Mouse (Mus musculus) heart, adult 9 months (tissue): ENCODE data around the gene Hivep3.

Experiments
- DNase-seq, 2 experiments: peaks; one replicate each; pipeline ENCODE4 v3.0.0; 2022; ENCODE audit warnings: low spot score in 2 of 2

Gene Hivep3

DNA sequence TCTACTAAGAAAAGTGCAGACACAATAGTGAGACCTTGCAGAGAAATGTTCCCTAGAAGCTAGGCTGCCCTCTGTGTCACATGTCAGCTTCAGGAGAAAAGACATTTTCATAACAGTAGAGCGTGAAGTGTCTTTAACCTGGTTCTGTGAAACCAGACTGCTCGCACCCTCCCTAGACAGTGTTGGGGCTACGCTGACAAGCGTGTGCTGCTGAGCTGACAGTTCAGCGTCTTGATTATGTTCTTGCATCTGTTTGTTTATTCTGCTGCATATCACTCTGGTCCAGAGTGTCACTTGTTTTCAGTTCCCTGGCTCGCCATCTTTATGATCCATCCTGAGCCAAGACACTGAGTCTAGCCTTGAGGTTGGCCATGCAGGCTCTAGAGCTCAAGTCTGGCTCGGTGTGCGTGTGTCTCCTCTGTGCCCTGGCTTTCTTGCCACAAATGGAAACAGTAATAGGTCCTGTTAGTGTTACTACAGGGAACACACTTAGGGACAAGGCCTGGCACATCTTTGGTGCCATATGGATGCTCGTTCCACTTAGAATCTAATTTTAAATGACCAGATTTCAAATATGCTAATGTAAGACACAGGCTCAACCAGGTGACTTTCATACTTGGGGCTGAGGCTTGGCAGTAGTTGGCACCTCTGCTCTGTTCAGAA is 28.0 kb downstream of the Hivep3 start:
- no peak for DNase-seq

DNA sequence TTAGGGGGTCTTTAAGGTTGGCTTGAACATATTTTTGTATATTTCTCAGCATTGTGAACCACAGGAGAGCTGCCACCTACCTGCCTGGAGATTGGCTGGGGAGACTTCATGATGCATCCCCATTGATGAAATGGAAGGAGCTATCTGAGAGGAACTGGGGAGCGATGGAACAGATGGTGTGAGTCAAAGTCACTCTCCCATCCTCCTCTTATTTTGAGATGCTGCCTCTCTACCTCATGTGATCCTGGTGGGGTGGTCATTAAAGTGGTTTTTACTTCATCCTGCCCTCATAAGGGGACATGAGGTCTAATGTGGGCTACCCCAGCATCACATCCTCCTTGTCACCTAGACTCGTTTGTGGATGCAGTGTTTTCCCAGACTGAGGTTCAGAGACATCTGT is 28.6 kb downstream of the Hivep3 start:
- DNase-seq, result no peak

DNA sequence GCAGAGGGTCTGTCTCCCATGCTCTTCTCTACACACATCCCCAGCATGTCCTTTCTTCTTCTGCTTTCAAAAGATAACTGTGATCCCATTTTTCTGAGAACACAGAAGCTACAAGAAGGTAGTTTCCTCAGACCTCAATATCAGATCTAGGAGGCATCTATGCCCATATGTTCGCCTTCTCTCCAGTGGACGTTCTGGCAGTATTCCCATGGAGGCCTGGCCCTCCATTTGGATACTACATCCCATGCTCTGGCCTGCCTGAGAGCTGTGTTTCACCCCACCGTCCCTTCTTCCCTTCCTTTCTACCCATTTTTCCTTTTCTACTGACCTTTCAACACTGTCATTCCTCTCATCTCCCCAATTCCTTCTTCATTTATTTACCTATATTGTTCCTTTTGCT is 34.5 kb downstream of the Hivep3 start:
- no peak for DNase-seq

DNA sequence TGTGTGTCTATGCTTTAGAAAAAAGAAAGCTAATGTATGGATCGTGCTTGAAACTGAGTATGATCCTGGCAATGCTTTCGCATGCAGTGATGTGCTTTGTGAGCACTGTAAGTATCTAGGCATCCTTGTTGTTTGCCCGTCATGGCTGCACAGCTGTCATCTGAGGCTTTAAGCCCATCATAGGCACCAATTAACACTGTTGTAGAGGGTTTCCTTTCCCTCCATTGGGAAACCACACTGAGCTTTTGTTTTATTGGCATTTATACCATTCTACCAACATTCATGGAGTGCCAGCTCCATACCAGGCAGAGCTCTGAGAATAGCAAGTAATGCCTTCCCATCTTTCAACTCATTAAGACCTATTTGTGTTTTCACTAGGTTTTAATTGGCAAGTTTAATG is 42.3 kb downstream of the Hivep3 start:
- DNase-seq, result no peak

DNA sequence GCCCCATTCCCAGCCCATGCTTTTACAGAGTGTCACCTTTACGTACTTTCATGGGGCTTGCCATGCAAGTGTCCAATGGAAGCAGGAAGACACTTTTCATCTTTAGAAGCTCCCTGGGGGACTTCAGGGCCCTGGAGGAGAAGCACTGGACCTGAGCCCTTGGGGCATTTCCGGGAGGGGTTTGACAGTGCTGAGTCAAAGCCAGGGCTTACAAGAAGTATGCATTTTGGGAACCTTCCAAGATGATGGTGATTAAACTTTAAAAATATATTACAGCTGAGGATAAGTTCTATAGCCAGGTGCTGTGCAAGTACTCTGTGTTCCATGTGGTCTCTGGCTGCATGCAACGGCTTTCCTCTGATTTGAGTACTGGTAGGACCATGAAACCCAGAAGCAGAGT is 43.6 kb downstream of the Hivep3 start:
- DNase-seq, result no peak

DNA sequence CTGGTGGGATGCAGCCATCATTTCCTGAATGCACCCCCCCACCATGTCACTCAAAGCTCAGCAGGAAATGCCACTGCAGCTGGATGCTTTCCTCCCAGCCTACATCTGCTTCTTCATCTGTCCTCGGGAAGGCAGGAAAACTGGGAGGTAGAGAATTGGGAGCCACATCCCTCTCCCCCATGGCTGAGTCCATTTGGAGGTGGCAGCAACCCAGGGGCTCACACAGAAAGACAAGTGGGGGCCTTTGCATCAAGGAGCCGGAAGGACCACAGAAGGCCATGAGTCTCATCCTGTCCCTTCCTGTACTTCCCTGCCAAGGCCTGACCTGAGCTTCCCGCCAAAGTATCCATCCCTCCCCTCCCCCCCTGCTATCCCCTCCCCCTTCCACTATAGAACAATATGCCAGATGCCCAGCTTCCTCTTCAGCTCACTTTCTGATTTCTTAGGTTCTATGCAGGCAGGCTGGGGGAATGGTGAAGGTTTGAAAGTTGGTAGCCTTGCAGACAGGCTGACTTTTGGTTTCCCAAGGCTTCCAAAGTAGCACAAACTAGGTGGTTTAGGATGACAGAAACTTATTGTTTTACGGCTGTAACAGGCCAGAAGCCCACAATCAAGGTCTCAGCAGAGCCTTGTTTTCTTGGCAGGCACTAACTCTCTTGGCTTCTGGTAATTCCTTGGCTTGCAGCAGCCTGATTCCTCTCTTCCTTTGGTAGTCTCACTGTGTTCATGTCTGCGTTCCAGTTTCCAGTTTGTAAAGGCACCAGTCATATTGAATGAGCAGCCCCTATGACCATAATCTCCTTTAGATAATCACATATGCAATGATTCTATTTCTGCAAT is 46.2 kb downstream of the Hivep3 start:
- peak; percentile 52 to 64 for DNase-seq

DNA sequence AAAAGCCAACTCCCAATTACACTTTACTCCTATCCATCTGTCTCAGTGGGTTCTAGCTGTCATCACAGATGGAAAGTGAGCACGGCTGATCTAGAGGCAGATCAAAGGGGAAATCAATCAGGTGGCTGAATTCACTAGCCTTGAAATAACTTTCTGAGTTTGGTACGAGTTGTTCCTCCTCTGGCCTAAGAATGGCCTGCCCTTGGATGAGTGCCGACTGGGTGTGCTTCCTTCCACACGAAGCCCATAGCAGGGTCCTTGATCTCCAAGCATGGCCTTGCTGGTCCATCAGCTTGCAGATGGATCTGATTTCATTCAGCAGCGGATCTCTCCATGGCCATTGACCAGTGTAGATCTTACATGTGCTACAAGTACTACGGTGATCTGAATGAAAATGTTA is 47.3 kb downstream of the Hivep3 start:
- no peak for DNase-seq

DNA sequence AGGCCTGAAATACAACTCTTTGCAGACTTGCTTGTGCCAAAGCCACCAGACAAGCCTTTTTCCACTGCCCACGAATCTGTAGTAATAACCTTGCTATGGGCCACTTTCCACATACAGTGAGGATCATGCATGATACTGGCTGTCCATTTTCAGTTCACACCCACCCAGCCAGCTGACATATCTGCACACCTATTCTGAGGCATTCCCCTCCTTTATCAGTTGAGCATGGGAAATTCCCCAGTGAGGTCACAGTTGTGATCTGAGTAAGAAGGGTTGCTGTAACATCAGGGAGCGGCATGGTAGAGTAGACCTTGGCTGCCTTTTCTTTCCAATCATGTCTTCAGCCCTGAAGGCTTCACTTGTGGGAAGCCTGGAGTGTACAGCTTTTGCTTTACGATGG is 51.4 kb downstream of the Hivep3 start:
- no peak for DNase-seq

DNA sequence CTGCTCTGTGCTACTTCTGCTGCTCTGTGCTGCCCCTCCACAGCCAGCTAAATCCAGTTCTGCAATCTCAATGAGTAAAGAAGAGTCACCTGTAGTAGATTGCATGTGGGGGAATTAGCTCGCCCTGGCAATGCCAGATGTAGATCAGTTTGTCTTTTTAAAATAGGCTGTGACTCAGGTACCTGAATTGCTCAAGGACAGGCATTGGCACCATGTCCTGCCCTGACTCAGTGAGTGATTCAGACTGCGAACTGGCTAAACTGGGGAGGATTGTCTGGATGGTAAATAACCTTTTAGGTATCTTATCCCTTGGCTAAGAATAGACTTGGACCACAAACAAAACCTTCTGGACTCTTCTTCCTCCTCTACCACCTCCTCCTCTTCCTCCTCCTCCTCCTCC is 52.7 kb downstream of the Hivep3 start:
- DNase-seq, result peak in 1 of 2 experiments; percentile 12

DNA sequence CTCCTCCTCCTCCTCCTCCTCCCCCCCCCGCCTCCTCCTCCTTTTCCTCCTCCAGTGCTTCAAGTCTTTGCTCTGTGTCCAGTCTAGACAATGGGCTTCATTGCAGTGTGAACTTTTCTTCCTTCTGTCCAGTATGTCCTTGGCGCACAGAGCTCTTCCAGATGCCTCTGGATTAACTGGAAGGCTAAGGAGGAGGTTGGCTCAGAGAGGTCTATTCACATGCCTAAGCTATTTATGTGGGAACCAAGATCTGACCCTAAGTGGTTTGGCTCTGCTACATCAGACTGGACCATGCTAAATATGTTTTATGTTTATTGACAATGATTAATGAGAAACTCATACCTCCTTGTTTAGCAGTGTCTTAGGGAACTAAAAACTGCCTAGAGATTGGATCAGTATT is 53.1 kb downstream of the Hivep3 start:
- DNase-seq, result peak; percentile 34 to 44

DNA sequence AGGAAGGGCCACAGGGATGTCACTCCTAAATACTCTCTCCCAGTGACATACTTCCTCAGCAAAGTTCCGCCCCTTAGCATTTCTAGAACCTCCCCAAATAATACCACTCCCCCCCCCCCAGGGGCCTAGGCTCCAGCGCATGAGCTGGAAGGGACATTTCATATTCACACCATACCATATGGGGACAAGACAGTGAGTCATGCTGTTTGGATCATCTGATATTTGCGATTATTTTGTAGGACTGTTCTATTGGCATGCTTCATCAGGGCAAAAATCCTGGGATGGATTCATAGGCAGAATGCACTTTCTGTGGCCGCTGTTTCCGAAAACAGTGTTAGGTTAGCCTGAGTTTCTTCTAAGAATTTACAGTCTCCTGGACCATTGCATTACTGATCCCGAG is 55.2 kb downstream of the Hivep3 start:
- DNase-seq, result no peak

DNA sequence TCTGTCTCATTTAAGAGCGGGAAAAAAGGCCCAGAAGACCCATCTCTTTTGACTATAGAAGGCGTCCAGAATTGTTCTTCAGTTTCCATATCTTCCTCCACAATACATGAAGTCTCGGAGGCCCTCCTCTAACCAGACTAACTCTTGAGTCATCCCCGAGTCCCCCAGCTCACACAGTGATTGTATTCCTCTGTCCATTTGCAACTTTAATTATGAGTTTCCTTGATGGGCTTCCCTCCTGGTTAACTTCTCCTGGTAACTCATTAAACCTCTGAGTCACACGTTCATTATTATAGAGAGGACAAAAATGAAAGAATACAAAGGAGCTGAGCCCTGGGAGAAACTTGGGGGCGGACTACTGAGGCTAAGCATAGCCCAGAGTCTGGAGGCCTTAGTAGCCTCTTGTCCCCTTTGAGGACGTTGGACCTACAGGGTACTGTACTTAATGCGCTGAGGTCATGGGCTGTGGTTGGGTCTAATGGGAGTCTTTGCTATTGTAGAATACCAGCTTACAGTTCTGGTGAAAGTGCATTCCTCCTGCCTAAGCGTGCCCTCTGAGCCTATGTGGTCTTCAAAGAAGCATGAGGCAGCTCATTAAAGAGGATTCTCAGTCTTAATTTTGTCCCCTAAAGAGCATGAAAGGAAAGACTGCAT is 56.0 kb downstream of the Hivep3 start:
- DNase-seq, result no peak

DNA sequence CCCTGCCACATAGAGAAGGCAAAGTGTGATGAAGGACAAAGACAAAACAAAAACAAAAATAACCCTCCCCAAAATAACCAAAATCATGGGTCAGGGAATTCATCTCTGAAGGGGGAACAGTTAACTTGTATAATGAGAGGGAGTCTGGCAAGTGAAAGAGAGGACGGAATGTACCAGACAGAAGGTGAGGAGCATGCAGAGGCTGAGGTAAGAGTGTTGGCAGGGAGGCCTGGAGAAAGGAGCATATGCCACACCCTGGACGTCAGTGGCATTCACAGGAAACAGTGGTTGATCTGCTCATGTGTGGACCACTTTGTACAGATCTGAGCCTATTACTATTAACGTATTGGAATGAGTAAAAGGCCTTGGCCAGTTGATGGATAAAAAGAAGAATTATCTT is 65.3 kb downstream of the Hivep3 start:
- DNase-seq, result peak in 1 of 2 experiments; percentile 14

DNA sequence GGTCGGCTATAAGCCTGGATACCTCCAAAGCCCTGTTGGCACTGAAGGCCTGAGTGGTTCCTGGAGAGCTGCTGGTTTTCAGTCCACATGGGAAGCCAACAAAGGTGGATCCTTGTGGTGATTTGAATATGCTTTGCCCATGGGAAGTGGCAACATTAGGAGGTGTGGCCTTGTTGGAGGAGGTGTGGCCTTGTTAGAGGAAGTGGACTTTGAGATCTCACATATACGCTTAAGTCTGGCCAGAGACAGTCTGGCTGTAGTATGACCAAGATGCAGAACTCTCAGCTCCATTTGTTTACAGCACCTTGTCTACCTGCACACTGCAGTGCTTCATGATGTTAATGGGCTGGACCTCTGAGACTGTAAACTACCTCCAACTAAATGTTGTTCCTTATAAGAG is 73.0 kb downstream of the Hivep3 start:
- DNase-seq, result no peak

DNA sequence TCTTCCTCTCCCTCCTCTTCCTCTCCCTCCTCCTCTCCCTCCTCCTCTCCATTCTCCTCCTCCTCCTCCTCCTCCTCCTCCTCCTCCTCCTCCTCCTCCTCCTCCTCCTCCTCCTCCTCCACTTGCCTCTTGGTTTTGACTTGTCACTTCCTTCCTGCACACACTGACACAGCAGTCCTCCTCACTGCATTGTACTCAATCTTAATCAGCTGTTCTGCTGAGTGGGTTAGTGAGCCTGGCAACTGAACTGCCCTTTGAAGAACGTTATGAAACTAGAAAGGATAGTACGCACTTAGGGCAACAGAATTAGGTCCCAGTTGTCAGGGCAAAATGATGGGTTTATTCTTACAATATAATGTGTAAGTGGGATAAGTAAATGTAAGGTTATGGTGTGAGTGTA is 73.8 kb downstream of the Hivep3 start:
- no peak for DNase-seq

DNA sequence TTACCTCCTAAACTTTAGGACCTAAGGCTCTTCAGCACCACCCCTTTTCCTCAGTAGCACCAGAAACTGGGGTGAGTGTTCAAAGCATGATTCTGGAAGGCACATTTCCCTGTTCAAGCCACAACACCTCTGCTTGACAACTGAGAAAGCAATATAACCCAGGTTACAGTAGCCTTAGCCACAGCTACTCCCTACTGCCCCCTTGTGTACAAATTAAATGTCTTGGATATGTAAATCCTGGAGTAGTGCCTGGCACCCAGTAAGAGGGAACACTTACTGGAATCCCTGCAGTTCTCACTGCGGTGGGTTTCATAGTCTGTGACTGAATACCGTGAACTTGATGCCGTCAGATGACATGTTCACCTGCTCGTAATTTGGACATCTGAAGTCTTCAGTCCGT is 75.7 kb downstream of the Hivep3 start:
- DNase-seq, result peak in 1 of 2 experiments; percentile 53

DNA sequence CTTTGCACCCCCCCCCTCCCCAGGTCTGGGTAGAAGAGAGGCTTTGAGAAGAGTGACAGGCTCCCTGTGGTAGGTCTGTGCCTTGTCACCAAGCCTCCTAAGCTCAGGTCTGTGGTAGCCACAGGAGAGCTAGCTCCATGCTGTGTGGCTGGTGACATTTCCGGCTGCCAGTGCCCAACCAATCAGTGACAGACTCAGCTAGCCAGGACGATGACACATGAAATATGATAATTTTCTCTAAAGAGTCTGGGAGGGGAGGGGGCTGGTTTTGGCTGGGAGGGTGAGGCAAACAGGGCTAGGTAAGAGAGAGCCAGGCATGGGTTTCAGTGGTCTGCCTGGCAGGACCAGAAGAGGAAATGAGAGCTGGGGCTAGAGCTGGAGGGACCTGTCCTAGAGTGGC is 79.2 kb downstream of the Hivep3 start:
- DNase-seq, result no peak

DNA sequence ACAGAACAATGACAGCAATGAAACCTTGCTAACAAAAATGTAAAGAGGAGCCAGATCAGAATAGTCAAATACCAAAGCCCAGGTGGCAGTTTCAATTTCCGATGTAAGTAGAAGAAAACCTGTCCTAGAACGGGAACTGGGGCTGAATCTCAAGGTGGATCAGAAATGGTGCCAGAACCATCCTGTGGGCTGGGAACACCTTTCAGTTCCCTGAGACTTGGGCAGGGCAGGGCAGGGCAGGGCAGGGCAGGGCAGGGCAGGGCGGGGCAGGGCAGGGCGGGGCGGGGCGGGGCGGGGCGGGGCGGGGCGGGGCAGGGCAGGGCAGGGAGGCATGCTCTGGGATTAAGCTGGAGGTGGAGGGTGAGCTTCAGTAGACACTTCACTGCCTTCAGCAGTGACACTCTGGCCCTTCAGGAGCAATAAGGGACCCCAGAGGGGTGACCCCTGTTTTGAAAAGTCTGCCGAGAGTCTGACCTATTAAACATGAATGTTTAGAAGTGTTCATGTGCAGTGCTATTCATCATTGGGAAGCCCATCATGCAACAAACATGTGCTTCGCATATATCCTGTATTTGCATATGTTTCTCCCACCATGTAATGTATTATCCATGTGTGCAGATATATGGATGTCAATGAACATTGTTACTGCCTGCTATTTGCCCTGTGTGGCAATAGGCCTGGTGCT is 80.1 kb downstream of the Hivep3 start:
- DNase-seq, result no peak

DNA sequence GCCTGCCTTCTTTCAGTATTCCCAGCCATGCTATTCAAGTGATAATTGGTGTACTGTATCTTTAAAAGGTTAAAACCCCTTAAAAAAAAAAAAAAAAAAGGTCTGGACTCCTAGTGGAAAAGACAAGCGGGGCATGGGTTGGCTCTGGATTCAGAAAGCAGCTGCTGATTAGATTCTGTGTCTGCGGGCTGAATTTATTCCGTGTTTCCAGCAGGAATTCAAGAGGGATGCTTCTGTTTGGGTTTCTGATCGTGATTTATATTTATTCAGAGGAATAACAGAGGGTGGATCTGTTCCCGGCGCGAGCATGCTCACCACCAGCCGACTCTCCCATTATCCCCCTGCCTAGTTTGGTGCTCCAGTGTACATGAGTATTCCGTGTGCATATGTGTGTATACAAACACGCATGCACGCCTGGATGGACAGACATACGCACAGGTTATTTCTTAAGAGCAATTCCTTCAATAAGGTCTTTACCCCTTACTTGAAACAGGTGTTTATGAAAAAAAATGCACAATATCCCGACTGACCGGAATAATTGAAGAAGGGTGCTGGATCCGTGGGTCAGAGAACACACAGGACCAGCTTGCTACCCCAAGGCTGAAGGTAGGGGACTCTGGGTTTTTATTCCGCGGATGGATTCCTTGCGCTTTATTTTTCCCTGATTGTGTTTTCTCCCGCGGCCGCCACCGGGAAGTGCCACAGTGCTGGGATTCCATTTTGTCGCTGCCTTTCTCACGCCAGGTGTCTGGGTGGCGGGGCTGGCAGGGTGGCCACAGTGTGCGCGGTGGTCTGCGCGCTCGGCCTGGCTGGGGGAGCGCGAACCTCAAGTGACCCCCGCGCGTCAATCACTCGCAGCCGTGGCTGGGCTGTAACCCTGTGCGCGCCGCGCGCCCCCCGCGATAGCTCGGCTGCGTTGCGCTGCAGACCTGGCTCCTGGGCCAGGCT is 80.9 kb downstream of the Hivep3 start:
- peak in 1 of 2 experiments; percentile 43 for DNase-seq

DNA sequence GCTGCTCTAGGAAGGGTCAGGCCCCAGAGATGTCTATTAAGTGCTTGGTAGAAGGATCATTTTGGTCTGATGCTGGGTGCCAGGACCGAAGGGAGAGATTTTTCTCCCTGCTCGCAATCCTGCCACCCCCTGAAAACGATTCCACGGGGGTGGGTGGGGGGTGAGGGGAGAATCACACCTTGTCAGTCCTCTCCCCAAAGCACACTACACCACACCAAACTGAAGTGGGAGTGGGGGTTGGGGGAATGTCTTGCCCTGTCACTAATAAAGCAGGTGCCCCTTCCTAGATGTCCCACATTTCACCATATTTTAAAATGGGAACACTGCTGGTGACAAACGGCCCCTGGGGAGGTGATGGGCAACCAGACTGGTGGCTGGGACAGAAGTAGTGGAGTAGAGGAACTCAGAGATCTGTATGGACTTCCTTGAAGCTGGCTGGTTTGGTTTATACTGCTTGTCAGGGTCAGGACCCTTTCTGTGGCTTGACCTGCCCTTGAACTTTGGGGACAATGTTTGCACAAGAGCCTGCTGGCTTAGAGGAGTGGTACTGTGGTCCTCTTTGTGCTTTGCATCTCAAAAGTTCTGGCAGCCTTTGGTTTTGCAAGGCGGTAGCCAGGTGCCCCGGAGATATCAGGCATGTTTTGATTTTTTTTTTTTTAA is 81.7 kb downstream of the Hivep3 start:
- DNase-seq, result no peak

DNA sequence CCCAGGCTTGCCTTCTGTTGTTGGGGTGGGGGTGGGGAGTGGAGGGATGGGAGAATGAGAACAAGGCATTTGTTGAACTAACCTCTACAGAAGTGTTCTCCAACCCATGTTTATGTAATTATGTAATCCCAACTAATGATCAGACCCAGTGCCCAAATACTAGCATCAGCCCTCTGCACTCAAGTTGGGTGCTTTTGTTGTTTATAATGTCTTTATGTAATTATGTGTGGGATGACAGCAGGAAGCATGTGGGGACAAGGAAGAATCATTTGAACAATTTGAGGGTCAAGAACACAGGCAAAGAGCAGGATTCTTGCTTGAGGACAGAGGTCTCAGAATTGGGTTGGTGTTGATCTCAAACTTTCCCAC is 82.2 kb downstream of the Hivep3 start:
- DNase-seq, result no peak
